Mouse (Mus musculus): Measurements from ENCODE around the gene Fcho1. TPM values are rescaled to one million over a fixed set of nuclear protein-coding genes. Genes with fewer than 3 reads are reported as not detected.

The Fcho1 gene
- total RNA-seq, 2 experiments from 2014 or later: 62.4 to 76.7 TPM

DNA sequence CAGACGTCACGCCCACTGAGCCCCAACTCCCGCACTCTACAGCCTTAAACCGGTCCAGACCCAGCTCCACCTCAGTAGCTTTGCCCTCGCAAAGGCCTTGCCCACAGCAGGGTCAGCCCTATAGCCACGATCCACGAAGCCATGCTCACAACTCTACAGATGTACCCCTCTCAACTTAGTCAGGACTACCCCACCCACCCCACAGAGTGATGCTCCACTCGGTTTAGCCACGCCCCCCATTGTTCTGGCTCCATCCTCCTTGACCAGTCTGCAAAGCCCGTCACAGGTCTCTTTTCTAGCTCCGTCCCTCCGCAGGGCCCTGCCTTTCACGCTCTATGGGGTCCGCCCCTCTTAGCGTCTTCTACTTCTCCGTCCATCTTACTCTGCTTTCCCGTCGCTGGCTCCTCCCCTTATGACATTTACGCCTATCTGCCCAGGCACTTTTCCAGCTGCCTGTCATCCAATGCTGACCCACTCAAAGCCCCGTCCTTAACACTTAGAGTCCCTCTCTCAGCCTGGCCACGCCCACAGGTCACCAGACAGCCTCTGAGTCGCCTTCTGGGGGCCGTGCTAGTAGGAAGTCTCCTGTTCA is 39.3 kb downstream of the Fcho1 start:
- no peak for ATAC-seq (replicated peaks; ENCODE audit: poor library complexity, severe bottlenecking)

GRCm38 (mm10) chr8:71685573-71685972 is 39.9 kb downstream of the Fcho1 start:
- ATAC-seq (replicated peaks; ENCODE audit: poor library complexity, severe bottlenecking): no peak

DNA sequence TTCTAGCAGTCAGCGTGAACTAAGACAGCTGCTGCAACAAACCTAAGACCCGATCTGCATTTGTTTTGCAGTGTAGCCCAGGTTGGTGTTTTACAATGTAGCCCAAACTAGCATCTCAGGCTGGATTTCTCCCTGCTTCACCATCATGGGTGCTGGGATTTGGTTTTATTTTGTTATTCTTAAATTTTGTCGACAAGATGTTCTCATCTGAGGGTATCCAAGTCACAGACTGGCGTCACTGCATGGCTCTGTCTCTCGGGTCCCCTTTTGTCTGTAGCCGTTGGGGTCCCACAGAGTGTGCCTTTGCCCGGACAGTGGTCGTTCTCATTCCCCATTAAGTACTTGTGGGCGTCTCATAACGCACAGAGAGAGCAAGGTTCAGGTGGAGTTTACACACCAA is 40.8 kb downstream of the Fcho1 start:
- no peak for ATAC-seq (replicated peaks; ENCODE audit: poor library complexity, severe bottlenecking)

DNA sequence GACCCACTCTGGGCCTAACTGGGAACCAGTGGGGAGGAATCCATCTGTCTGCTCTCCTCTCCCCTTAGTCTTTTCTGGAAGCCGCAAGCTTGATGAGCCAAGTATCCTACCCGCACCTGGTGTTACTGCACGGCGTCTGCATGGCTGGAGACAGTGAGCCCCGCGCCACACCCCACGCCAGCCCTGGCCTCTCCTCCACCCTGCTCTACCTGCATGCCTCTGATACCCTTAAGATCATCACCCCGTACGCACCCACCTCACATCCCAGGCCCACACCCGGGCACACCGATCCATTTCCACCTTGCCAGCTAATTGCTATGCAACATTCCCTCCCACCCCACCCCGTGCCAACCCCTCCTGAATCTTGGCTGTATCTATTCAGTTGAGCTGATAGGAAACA is 42.7 kb downstream of the Fcho1 start:
- no peak for ATAC-seq (replicated peaks; ENCODE audit: poor library complexity, severe bottlenecking)

- no peak for ATAC-seq (replicated peaks; ENCODE audit: poor library complexity, severe bottlenecking)
Measured at GRCm38 (mm10) chr8:71681369-71681915, 44.1 kb downstream of the Fcho1 start.

- ATAC-seq (replicated peaks; ENCODE audit: poor library complexity, severe bottlenecking): no peak
Measured at GRCm38 (mm10) chr8:71680471-71680870, 45.0 kb downstream of the Fcho1 start.

DNA sequence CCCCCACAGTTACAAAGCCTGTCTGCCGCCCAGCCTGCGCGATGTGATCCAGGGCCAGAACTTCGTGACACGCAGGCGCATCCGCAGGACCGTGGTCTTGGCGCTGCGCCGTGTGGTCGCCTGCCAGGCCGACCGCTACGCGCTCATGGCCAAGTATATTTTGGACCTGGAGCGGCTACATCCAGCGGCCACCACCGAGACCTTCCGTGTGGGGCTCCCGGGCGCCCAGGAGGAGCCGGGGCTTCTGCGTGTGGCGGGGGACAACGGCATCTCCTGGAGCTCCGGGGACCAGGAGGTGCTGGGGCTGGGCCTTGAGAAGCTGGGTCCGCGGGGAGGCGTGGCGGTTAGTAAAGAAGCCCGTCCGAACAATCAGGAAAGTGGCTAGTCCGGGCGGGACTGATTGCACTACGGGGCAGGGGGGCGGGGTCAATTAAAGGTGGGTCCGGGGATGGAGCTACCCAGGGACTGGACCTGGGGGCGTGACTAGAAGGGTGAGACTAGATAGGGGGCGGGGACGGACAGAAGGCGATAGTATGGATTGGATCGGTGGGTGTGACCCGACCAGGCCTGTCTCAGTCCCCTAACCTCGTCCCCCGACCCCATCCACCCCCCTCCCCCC is 45.9 kb downstream of the Fcho1 start:
- ATAC-seq (replicated peaks; ENCODE audit: poor library complexity, severe bottlenecking): no peak

DNA sequence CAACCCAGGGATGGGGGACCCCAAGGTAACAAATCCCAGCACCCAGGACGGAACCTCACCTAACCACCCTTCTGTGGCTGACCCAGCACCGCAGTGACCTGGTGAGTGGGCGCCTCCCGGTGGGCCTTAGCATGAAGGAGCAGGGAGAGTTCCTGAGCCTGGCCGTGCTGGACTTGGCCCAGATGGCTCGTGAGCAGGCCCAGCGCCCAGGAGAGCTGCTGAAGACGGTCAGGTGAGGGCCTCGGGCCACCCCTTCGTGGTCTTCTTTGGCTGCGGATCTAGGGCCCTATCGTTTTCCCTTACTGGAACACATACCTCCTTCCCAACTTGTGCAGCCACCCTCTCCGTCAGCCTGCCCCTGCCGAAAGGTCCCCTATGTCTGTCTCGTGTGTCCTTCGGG is 46.4 kb downstream of the Fcho1 start:
- no peak for ATAC-seq (replicated peaks; ENCODE audit: poor library complexity, severe bottlenecking)

DNA sequence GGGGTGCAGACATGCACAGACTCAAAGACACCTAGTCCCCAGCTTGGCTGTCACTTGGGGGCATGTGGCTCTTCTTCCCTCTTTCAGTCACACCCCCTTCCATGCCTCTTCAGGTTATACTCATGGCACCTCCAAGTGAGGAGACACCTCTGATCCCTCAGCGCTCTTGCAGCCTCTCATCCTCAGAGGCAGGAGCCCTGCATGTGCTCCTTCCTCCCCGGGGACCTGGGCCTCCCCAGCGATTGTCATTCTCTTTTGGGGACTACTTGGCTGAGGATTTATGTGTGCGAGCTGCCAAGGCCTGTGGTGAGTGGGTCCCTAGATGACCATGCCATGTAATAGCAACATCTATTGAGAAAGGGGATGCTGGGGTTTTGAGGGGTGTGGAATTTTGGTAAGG is 47.3 kb downstream of the Fcho1 start:
- no peak for ATAC-seq (replicated peaks; ENCODE audit: poor library complexity, severe bottlenecking)

DNA sequence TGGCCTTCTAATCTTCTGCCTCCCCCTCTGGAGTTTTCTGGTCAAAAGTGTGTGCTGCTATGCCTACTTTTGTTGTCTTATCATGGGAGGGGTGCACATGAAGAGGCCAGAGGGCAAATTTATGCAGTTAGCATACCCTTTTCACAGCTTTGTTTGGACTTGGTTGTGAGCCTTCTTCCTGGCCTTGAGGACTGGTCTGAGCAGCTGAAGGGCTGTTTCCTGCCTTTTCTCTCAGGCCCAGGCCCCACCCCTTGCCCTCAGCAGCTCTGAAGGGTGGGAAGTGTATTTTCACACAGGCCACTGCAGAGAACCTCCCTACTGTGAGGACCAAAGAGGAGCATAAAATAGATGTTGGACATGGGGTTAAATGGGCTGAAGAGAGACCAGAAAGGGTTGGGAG is 48.0 kb downstream of the Fcho1 start:
- ATAC-seq (replicated peaks; ENCODE audit: poor library complexity, severe bottlenecking): no peak

- ATAC-seq (replicated peaks; ENCODE audit: poor library complexity, severe bottlenecking): no peak
Measured at GRCm38 (mm10) chr8:71676803-71677202, 48.7 kb downstream of the Fcho1 start.

GRCm38 (mm10) chr8:71676020-71676741 is 49.3 kb downstream of the Fcho1 start, which contains the start of gene Jak3:
Jak3 (plus strand) TSS chr8:71676296.
- ATAC-seq (replicated peaks; ENCODE audit: poor library complexity, severe bottlenecking): peak; percentile 45

DNA sequence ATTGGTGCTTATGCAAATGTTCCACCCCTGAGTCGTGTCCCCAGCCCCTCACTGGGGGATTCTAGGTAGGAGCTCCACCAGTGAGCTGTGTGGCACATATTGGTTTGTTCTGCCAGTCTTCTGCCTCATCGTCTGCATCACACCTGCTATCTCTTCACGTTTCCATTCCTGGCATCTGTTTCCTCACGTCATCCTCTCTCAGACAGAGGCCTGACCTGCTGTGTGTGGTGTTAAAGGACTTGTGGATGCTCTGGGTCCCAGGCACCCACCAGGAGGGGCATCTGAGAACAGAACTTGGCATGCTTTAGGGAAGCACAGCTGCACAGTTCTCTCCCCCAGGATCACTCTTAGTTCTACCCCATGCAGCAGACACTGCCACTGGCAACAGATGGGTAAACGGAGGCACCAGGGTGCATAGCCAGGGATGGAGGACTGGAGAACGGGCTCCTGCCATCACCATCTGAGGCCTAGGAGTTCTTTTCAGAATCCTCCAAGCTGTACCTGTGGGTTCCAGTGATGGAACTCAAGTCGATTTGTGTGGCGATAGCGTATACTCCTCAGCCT is 50.0 kb downstream of the Fcho1 start:
- no peak for ATAC-seq (replicated peaks; ENCODE audit: poor library complexity, severe bottlenecking)

GRCm38 (mm10) chr8:71674071-71674470 is 51.4 kb downstream of the Fcho1 start:
- peak; percentile 17; the same call in 1 of the 2 replicates for ATAC-seq (replicated peaks; ENCODE audit: poor library complexity, severe bottlenecking)

DNA sequence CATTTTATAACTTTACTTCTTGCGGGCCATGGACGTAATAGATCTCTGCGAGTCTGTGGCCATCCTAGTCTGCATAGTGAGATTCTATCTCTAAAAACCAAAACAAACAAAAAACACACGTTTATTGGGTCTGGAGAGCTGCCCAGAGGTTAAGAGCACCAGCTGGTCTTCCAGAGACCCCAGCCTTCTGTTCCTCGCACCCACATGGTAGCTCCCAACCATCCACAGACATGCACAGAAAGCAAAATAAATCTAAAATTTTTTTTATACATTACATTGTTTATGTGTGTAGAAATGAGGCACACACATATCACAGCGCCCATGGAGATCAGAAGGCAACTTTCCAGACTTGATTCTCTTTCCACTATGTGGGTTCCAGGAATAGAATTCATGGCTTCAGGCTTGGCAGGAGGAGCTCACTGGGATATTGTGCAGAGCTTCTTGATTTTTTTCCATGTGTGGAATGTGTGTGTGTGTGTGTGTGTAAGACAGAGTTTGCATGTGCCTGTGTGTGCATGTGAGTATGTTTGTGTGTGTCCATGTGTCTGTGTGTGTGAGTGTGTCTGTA is 53.3 kb downstream of the Fcho1 start:
- no peak for ATAC-seq (replicated peaks; ENCODE audit: poor library complexity, severe bottlenecking)

DNA sequence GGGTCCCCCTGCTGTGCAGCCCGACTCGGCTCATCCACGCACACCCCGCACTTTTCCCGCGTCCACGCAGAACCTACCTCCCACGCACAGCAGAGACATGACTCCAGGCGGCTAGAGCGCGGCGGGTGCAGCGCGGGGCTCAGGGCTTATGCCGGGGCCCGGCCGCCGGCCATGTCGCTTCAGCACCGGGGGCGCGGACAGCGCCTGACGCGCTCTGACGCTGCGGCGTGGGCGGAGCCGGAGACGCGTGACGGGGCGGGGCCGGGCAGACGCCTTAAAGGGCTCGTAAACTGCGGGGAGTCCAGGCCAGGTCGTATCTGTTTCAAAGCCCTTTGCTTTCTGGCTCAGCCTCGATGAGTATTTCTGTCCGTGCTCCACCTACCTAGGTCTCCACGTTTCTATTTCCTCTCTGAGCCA is 54.0 kb downstream of the Fcho1 start, which contains the start of gene Unc13a:
Unc13a (minus strand) TSS at position 209 of the 417 bp plus-strand sequence.
- ATAC-seq (replicated peaks; ENCODE audit: poor library complexity, severe bottlenecking): peak; percentile 64

DNA sequence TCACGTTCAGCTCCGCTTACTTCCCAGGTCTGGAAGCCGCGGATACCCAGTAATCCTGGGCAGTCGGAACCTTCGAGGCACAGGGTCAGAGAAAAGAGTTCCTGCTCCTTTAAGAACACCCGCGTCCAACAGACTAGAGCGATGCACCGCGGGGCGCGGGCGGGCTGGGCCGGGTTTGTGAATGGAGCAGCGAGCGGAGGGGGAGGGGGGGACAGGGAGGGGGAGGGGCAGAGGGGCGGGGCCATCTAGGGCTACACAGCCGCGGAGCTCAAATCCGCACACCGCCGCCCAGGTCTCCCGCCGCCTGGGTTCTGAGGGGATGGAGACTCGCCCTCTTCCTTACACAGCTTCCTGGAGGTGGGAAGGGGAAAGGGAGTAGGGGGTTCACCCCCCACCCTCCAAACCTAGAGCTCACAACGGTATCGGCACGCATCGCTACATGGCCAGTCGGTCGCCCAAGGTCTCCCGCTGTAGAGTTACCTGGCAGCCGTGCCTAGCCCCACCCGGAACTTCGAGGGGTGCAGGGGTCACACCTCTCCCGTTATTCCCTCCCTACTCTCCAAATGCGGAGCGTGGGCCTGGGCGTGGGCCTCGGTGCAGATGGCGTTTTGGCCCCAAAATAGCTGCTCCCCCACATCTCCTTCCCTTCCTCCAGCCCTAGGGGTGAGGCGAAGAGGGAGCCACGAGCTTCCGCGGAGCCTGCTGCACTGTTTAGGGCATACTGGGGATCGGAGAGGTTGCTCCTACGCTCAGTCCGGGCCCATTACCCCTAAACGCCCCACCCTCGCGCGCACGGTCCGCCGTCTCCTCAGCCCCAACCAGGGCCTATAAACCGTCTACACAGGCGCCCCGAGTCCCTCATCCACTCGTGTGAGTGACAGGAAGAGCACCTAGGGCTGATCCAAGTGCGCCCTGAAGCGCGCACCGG is 54.6 kb downstream of the Fcho1 start:
- peak; percentile 6; the same call in 1 of the 2 replicates for ATAC-seq (replicated peaks; ENCODE audit: poor library complexity, severe bottlenecking)

DNA sequence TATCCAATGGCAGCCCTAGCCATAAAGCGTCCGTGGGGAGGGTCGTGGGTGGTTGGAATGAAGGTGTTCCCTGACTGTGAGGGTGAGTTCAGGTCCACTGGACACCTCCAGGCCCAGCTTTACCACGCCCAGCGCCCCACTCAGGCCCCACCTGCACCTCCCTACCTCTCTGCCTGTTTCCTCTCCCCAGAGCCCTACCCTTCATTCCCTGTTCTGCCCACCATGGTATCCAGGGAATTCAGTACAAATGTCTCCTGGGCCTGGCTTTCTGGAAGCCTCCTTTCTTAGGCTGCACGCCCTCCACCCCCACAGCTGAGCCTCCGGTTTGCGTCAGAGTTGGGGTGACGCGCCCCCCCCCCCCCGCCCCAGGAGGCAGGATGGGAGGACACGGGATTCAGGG is 55.3 kb downstream of the Fcho1 start:
- ATAC-seq (replicated peaks; ENCODE audit: poor library complexity, severe bottlenecking): no peak

DNA sequence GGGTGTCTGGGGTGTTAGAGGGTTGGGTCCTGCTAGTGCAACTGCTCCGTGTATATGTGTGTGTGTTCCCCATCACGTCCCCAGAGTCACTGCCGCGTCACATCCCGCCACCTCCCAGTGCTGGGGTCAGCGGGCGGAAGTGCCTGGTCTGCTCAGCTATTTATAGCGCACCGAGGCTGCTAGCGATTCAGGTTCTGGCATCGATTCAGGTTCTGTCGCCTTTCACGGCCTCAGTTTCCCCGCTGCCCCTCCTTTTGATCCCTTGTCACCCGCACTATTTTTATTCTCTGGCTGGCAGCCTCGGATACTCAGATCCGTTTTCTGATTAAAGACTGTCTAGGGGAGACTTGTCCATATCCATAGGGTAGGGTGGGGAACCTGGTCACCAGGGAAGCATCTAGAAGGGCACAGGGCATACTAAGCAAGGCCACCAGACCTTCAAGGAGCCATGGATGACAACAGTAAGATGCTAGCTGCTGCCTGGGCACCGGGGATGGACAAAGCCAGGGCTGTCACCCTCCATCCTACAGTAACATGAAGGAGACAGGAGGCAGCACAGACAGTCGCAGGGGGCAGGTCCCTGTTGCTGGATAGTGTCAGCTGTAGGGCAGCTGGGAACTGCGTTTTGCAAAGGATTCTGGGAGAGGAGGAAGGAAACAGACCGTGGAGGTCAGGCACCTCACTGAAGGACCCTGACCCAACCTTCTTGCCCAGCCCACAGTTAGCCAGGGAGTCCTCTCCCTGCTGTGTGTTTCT is 57.1 kb downstream of the Fcho1 start:
- peak; percentile 63 for ATAC-seq (replicated peaks; ENCODE audit: poor library complexity, severe bottlenecking)
